Mouse (Mus musculus): ENCODE measurements around the gene Zfp111.

The Zfp111 gene

DNA sequence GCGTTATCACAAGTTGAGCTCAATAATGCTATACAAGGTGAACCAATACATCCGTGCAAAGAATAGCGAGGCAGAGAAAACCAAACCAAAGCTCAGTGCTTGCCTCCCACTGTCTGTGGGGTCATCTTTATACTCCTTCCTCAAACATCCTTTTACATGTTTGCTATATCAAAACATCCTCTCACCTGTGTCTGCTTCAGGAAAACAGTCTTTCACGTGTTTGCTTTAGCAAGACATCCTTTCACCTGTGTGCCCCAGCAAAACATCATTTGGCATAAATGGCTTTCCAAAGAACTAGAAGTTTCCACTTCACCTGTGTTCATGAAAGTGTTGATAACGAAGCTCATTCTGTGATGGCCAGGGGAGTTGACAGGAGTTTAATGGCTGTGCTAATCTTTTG lies at the start of gene Zfp111:
Gene Zfp111 (minus strand): TSS at position 101 of the 400 bp plus-strand sequence.
- no peak for DNase-seq

DNA sequence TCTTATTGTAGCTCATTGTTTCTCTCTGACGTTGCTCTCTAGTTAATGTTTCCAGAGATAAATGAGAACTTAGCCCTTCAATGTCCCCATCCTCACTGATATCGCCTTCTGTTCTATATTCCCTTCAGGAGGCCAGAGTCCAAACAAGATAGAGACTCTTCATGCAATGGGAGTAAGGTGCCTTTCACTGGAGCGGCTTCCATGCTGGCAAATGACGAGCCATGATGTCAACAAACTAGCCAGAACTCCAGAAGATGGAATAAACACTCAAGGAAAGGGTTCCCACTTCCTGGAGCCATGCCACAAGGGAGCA lies 48.7 kb upstream of the Zfp111 start:
- DNase-seq, result no peak

- no peak for DNase-seq
Observed at GRCm38 (mm10) chr7:24259306-24259999, 48.2 kb upstream of the Zfp111 start.

DNA sequence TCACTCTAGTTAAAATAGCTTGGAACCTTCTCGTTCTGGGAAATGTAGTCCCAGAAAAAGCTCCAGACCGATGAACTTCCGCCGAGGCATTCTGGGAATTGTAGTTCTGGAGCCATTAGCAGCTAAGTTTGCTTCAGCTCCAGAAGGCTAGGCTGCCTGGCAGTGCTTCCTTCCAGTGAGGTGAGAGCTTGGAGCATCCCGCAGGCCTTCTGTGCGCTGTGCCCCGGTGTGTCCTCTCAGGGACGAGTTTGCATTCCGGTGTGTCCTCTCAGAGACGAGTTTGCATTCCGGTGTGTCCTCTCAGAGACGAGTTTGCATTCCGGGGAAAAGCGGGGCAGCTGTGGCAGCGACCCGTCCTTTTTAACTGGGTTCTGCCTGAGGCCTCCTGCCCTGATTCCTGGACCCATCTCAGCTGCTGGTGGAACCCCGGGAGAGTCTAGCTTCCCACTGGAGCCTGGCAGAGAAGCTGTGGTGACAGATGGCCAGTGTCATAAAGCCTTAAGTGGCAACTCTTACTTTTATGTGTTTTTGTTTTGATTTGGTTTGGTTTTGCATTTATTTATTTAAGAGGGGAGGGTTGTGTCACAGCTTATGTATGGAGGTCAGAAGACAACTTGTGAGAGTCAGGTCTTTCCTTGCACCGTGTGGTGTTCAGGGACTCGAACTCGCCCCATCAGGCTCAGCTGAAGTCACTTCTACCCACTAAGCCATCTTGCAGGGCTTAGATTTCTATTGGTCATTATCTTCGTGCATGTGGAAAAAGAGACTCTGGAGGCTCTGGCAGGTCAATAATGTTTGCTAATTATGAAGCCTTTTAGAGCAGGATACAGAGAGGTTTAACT lies 43.6 kb upstream of the Zfp111 start, which contains the start of gene Zfp108:
Gene Zfp108 (plus strand): TSS at position 162 of the 842 bp plus-strand sequence.
- DNase-seq, result peak; percentile 8 to 9

GRCm38 (mm10) chr7:24253779-24254615 lies 42.8 kb upstream of the Zfp111 start:
- no peak for DNase-seq

GRCm38 (mm10) chr7:24237040-24237791 lies 26.0 kb upstream of the Zfp111 start, which contains the start of gene Zfp109:
Zfp109 (minus strand) TSS chr7:24237560.
- peak; percentile 30 to 34 for DNase-seq

- no peak for DNase-seq
Observed at GRCm38 (mm10) chr7:24210296-24210695, 947 bp downstream of the Zfp111 start.

DNA sequence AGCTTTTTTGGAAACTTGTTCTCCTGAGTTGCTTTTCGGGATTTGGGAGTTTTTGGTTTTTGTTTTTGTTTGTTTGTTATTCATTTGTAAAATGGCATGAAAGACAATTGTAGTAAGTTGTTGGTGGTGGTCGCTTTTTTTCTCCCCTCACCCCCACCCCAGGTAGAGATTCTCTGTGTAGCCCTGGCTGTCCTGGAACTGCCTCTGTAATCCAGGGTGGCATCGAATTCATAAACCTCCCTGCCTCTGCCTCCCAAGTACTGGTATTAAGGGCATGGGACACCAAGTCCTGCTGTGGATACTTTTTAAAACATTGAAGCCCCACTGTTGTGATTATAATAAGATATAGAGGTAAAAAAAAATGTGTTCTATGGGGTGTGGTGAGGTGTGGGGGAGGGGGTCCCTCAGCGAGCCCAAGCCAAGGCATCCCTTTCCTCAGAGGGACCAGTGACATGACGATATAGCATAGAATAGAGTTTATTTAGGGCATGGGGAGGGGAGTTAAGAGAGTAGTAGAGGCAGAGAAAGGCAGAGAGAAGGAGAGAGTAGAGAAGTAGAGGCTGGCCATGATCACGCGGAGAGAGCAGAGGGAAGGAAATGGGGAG lies 2.9 kb downstream of the Zfp111 start:
- DNase-seq, result no peak

DNA sequence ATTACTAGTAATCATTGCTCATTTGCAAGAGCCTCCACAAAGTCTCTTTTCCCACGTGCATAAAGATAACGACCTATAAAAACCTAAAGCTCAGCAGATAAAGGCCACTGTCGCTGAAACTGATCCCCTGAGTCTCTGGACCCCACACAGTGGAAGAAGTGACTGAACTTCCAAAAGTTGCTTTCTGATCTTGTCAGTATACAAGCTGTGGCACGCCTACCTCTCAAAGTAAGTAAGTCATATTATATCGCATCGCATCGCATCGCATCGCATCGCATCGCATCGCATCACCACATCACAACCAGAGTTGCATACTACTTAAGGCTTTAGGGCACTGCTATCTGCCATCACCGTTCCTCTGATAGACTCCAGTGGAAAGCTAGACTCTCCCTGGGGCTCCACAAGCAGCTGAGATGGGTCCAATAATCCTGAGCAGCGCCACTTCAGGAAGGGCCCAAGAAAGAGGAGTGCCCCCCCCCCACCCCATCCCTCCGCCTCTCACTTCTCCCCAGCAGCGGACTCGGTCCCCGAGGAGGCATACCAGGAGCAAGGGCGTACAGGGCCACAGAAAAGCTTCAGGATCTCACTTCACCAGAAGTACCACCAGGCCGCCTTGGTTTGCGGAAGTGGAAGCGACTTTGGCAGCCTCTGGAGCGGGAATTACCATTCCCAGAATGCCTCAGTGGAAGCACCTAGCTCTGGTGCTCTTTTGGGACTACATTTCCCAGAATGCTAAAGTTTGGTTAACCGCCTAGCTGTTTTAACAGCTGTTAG lies 3.6 kb downstream of the Zfp111 start:
- DNase-seq, result no peak

- DNase-seq, result no peak
Observed at GRCm38 (mm10) chr7:24196961-24197360, 14.3 kb downstream of the Zfp111 start.

- DNase-seq, result no peak
Observed at GRCm38 (mm10) chr7:24193157-24193556, 18.1 kb downstream of the Zfp111 start.

DNA sequence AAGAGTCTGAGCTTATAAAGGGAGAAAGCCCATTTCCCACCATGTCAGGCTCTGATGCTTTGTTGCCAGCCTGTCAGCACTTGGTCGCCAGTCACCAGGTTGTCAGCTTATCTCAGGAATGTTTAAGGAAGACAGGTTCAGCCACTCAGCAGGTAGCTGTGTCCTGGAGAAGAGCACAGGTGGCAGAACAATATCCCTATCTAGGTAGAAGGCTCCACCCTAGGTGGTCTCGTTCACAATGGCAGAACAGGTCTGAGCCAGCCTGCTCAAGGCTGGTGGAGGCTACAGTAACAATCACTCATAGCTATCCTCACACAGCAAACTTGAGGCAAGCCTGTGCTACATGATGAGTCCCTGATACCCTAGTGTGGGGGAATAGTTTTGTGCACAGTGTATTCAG lies 19.9 kb downstream of the Zfp111 start:
- no peak for DNase-seq

DNA sequence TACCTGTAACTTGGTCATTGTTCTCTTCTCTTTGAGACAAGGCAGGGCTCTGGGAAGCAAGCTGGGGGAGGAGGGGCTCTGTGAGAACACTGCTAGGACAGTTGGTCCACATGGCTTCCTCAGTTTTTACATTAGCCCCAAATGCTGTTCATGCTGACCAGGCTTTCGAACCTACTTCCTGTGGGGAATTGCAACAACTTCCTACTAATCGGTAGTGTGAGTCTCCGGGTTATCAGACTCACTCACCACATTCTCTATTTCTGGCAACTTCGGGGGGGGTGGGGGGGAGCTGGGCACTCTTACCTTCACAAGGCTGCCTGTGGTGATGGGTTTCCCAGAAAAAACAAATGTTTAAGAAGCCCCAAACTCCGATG lies 21.7 kb downstream of the Zfp111 start:
- DNase-seq, result no peak

GRCm38 (mm10) chr7:24188901-24189570 lies 22.2 kb downstream of the Zfp111 start:
- no peak for DNase-seq

- no peak for DNase-seq
Observed at GRCm38 (mm10) chr7:24187611-24188010, 23.6 kb downstream of the Zfp111 start.

- no peak for DNase-seq
Observed at GRCm38 (mm10) chr7:24175337-24175711, 35.9 kb downstream of the Zfp111 start.

DNA sequence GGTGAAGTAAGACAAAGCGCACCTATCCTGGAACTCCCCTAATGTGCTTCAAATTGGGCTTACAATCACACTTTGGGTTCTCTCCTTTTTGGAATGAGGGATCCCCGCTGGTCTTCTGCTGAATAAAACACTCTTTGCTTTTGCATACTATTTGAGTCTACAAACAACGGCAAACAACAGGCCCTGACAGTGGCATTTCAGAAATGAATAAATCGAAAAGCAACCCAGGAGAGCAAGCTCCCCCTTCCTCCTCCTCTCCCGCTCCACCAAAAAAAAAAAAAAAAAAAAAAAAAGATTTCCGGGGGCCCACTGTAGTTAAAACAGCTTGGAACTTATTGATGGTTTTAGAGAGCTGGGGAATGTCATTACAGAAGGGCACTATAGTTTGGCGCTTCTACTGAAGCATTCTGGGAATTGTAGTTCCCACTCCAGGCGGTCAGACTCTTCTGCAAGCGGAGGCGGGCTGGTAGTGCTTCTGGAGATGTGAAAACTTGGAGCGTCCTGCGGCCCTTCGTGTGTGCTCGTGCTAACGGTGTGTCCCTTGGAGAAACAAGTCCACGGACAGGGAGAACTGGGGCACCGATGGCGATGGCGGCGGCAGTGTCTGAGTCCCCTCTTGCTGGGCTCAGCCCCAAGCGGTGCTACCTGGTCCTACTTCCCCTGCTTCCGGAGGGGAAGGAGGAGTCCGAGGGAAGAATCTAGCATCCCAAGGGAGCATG lies 36.5 kb downstream of the Zfp111 start, which contains the start of gene Zfp114:
Gene Zfp114 (plus strand): TSS at position 443 of the 719 bp plus-strand sequence.
- peak; percentile 37 for DNase-seq

- DNase-seq, result no peak
Observed at GRCm38 (mm10) chr7:24172191-24172590, 39.1 kb downstream of the Zfp111 start.

- DNase-seq, result peak; percentile 10 to 28
Observed at GRCm38 (mm10) chr7:24153272-24153671, 58.0 kb downstream of the Zfp111 start.
